Mouse (Mus musculus) neural tube, embryonic 12.5 days (tissue): Measurements from ENCODE around the gene Lpcat2. TPM values are rescaled to one million over a fixed set of nuclear protein-coding genes. Genes with fewer than 3 reads are reported as not detected.
A peak's percentile ranks its signal among the peaks of the same experiment; 100 is the strongest.

Experiments
- ATAC-seq: fragments of 200-750 bp; cut with Nextera tagmentation; 2 replicates; pipeline ENCODE4 v1.8.0; 2017; ENCODE audit warnings: low read depth, mild to moderate bottlenecking, moderate TSS enrichment, moderate library complexity; ENCODE audit not compliant: low FRiP score
- H3K27ac ChIP-seq: fragments of 300-500 bp; sonication (generic); 2 replicates; pipeline ENCODE4 v1.5.1; 2016
- H3K27me3 ChIP-seq: fragments of 300-500 bp; sonication (generic); replicated peaks from 2 replicates; pipeline ENCODE4 v1.6.1; 2016; ENCODE audit warnings: mild to moderate bottlenecking
- H3K36me3 ChIP-seq: fragments of 300-500 bp; sonication (generic); 2 replicates; pipeline ENCODE4 v1.6.1; 2016; ENCODE audit warnings: mild to moderate bottlenecking
- H3K4me1 ChIP-seq: fragments of 300-500 bp; sonication (generic); 2 replicates; pipeline ENCODE4 v1.6.1; 2016
- H3K4me2 ChIP-seq: fragments of 300-500 bp; sonication (generic); replicated peaks from 2 replicates; pipeline ENCODE4 v1.6.1; 2016; ENCODE audit warnings: mild to moderate bottlenecking
- H3K4me3 ChIP-seq: fragments of 300-500 bp; sonication (generic); 2 replicates; pipeline ENCODE4 v1.5.1; 2016
- H3K9ac ChIP-seq: fragments of 300-500 bp; sonication (generic); 2 replicates; pipeline ENCODE4 v1.6.1; 2016; ENCODE audit warnings: mild to moderate bottlenecking
- H3K9me3 ChIP-seq: fragments of 300-500 bp; sonication (generic); 2 replicates; pipeline ENCODE4 v1.6.1; 2016; ENCODE audit warnings: mild to moderate bottlenecking
- WGBS: fragments of 180-500 bp; shearing (Covaris S2); methylation state at CpG from one replicate; pipeline ENCODE4 v1.1.7; 2016; 5-methylcytosine and 5-hydroxymethylcytosine counted together
- microRNA-seq: library from miRNA; unstranded; fragments of <30 nt; microRNA quantifications from one replicate; pipeline ENCODE4, GENCODE M21; 2017
- polyA plus RNA-seq: library from polyadenylated mRNA; unstranded; fragments of >200 nt; fragmentation: Nextera tagmentation; extraction: Ambion mirVana; gene quantifications from 2 replicates; pipeline ENCODE4 v1.2.1, GENCODE M21; 2016

Lpcat2 gene
- polyA plus RNA-seq, 1 experiment from 2014 or later, result 8.4 TPM

DNA sequence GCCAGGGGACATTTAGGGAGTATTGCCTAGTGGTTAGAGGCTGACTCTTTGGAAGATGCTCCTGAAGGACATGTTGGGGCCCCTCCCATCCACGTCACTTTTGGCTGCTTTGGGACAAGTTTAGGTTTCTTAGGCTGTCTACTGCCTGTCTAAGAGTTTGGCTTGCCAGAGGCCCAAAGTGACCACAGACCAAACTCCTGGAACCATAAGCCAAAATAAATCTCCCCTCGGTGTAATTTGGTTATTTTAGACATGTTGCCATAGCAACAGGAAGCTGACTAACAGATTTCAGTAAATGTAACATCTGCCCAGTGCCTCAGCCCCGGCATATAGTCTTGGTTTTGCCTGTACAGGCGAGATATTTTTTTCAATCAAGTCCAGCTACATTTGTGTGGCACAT, 82.9 kb downstream of the Lpcat2 start:
- ATAC-seq, result no peak
- 87% methylated on average over 4 of the region's 4 CpGs for WGBS
- no peaks in the 10 kb centered on the region for H3K27me3 ChIP-seq

GRCm38 (mm10) chr8:92949071-92949470, 93.9 kb downstream of the Lpcat2 start:
- Histone ChIP-seq H3K36me3 (no peaks in the 10 kb centered on the region), H3K27me3 (no peaks in the 10 kb centered on the region), H3K4me3 (no peak overlapping the region), H3K4me2 (no peak overlapping the region), H3K9ac (no peak overlapping the region), H3K27ac (no peak overlapping the region), H3K9me3 (no peaks in the 10 kb centered on the region), H3K4me1 (no peaks in the 10 kb centered on the region)
- no peak for ATAC-seq
- WGBS, result 93% methylated on average over 4 of the region's 4 CpGs

More for the DNA sequence above, 82.9 kb downstream of the Lpcat2 start:
- H3K4me3 ChIP-seq, result no peak overlapping the region
- no peaks in the 10 kb centered on the region for H3K4me1 ChIP-seq
- no peaks in the 10 kb centered on the region for H3K36me3 ChIP-seq
- H3K9me3 ChIP-seq, result no peaks in the 10 kb centered on the region
- no peak overlapping the region for H3K9ac ChIP-seq
- no peak overlapping the region for H3K4me2 ChIP-seq
- H3K27ac ChIP-seq, result no peak overlapping the region

DNA sequence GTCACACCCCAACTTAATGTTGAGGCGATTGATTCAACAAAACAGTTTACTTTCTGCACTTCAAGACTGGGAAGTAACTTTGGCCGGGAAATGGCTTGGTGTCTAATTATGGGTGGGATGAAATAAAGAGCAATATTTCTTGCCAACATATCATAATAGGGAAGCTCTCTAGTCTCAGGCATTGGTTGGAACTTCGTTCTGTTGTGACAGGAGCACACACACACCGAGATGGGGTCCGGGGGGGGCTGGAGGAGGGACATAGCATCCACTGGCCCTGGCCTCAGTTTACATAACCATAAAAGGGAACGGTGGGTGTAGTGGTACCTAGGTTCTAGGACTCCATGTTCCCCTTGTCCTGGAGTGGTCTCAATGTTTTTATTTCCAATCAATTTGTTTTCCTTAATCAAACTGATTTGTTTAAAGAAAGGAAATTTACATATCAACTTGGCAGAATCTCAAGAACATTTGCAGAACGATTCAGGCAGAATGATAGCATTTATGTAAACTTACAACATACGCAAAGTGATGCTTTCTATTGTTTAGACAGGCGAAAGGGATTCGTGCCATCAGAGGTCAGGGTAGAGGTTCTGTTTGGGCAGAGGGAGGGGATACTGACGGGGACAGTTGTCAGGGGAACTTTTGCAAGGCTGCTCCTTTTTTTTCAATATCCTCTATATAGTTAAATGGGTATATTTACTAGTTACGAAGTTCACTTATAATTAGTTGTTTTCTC, 95.7 kb downstream of the Lpcat2 start:
- Histone ChIP-seq H3K36me3 (no peaks in the 10 kb centered on the region), H3K4me1 (no peaks in the 10 kb centered on the region), H3K9me3 (no peaks in the 10 kb centered on the region), H3K4me2 (no peak overlapping the region), H3K4me3 (no peak overlapping the region), H3K27ac (no peak overlapping the region), H3K27me3 (no peaks in the 10 kb centered on the region), H3K9ac (no peak overlapping the region)
- no peak for ATAC-seq
- 83% methylated on average over 12 of the region's 12 CpGs for WGBS

DNA sequence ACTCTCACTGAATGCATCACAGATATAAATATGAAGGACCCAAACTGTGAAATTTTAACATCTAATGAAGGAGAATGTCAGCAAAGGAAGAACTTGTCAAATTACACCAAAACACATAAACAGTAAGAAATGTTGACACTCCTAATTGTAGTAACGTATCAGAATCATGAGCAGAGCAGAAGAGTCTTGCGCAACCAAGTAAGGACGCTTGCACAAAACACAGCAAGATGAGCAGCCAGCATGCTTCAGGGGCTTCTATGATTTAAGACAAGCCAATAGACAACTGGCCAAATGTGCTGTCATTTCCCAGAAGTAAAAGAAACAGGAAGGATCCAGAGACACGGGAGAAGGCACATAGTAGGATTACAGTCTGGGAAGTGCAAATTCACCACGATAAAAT, 98.9 kb downstream of the Lpcat2 start:
- no peak overlapping the region for H3K4me2 ChIP-seq
- no peak overlapping the region for H3K9ac ChIP-seq
- H3K4me3 ChIP-seq, result no peak overlapping the region
- 87% methylated on average over 5 of the region's 5 CpGs for WGBS
- no peak for ATAC-seq
- no peaks in the 10 kb centered on the region for H3K36me3 ChIP-seq
- peaks cover 6% of the 10 kb centered on the region for H3K27me3 ChIP-seq
- no peak overlapping the region for H3K27ac ChIP-seq
- H3K4me1 ChIP-seq, result no peaks in the 10 kb centered on the region
- H3K9me3 ChIP-seq, result no peaks in the 10 kb centered on the region

DNA sequence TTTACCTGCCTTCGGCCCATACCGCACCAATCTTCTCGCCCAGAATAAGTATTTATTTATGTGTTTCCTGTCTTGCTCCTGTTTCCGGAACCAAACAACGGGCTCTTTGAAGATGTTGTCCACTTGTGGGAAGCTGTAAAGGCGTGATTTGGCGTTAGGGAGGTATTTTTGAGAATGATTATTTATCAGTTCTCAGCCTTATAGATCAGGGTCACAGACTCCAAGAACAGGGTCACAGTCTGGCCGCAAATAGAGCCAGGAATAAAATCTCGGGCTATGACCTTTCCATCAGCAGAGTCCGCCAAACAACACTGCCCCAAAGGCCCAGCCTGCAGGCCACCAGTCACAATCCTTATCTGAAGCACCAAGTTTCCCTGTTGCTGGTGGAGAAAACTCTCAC, 104.6 kb downstream of the Lpcat2 start, which contains the start of gene Slc6a2:
Gene Slc6a2, plus strand, starts transcription at position 301 of the 400 bp plus-strand sequence.
- Histone ChIP-seq H3K9me3 (no peaks in the 10 kb centered on the region), H3K4me2 (peak within 1 kb of the TSS; percentile 79), H3K4me3 (peak within 1 kb of the TSS; percentile 39), H3K4me1 (peaks cover 14% of the 10 kb centered on the region), H3K27me3 (peaks cover 39% of the 10 kb centered on the region), H3K27ac (no peak within 1 kb of the TSS), H3K9ac (no peak within 1 kb of the TSS), H3K36me3 (no peaks in the 10 kb centered on the region)
- ATAC-seq, result no peak
- WGBS, result 73% methylated on average over 10 of the region's 10 CpGs

DNA sequence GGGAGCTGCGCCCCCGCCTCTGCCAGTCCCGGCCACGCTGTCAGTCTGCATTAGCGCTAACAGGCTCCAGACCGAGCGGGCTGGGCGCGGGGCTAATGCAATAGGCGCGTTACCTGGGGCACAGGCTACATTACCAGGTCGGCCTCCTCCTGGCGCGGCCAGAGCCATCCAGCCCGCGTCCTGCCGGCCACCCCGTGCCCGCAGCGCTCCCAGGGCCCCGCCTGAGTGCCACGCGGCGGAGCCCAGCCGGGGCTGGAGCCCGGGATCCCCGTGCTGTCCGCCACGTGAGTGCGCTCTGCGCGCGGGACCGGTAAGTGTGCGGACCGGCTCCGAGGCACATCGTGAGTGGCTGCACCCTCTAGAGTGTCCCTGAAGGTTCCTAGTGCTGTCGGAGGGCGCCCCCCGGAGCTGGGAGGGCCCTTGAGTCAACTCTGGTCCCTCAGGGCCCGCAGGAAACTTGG, 105.3 kb downstream of the Lpcat2 start:
- peaks cover 39% of the 10 kb centered on the region for H3K27me3 ChIP-seq
- no peak for ATAC-seq
- WGBS, result under 1% methylated on average over 42 of the region's 42 CpGs

GRCm38 (mm10) chr8:92961088-92961487, 105.9 kb downstream of the Lpcat2 start:
- H3K4me1 ChIP-seq, result peaks cover 14% of the 10 kb centered on the region
- peak overlapping the region; percentile 79 for H3K4me2 ChIP-seq
- no peak for ATAC-seq
- H3K27me3 ChIP-seq, result peaks cover 39% of the 10 kb centered on the region
- no peak overlapping the region for H3K9ac ChIP-seq
- H3K36me3 ChIP-seq, result no peaks in the 10 kb centered on the region
- no peaks in the 10 kb centered on the region for H3K9me3 ChIP-seq
- peak overlapping the region; percentile 39 for H3K4me3 ChIP-seq
- no peak overlapping the region for H3K27ac ChIP-seq
- 2% methylated on average over 25 of the region's 25 CpGs for WGBS

More for the DNA sequence above, 105.3 kb downstream of the Lpcat2 start:
- Histone ChIP-seq H3K4me3 (peak overlapping the region; percentile 39), H3K36me3 (no peaks in the 10 kb centered on the region), H3K4me1 (peaks cover 14% of the 10 kb centered on the region), H3K27ac (no peak overlapping the region), H3K9me3 (no peaks in the 10 kb centered on the region), H3K4me2 (peak overlapping the region; percentile 79), H3K9ac (no peak overlapping the region)

- no peak overlapping the region for H3K4me2 ChIP-seq
- peaks cover 28% of the 10 kb centered on the region for H3K27me3 ChIP-seq
- no peak overlapping the region for H3K4me3 ChIP-seq
- 60% methylated on average over 2 of the region's 2 CpGs for WGBS
- H3K27ac ChIP-seq, result no peak overlapping the region
- peaks cover 14% of the 10 kb centered on the region for H3K4me1 ChIP-seq
- no peaks in the 10 kb centered on the region for H3K9me3 ChIP-seq
- H3K36me3 ChIP-seq, result no peaks in the 10 kb centered on the region
- no peak for ATAC-seq
- H3K9ac ChIP-seq, result no peak overlapping the region
Measured at GRCm38 (mm10) chr8:92964556-92964955, 109.4 kb downstream of the Lpcat2 start.

Small RNA genes within 50 kb of the gene (microRNA-seq; reads per million reads assigned to microRNA genes)
- gene Gm22151, result not detected

Other genes starting within 250 kb of the Lpcat2 start
- 1.4 and 2.2 TPM in 2 replicates for gene Irx6, start 181.1 kb upstream of the Lpcat2 start, polyA plus RNA-seq
- gene Mmp2, start 28.0 kb upstream of the Lpcat2 start, polyA plus RNA-seq, result 58.1 and 64.3 TPM in 2 replicates
- gene Capns2, start 46.1 kb downstream of the Lpcat2 start, polyA plus RNA-seq, result 0.32 and 0.47 TPM in 2 replicates
- 0.03 and 0.06 TPM in 2 replicates for gene Slc6a2, start 104.7 kb downstream of the Lpcat2 start, polyA plus RNA-seq
- not detected in 2 replicates for gene Ces1a, start 192.9 kb downstream of the Lpcat2 start, polyA plus RNA-seq
- not detected in 2 replicates for gene Ces1b, start 224.7 kb downstream of the Lpcat2 start, polyA plus RNA-seq